Mouse (Mus musculus) lung, postnatal 0 days (tissue): ENCODE data around the gene Myrip. TPM values are rescaled to one million over a fixed set of nuclear protein-coding genes. Genes with fewer than 3 reads are reported as not detected.

ENCODE experiments used
- ATAC-seq: fragments of 200-750 bp; cut with Nextera tagmentation; 2 replicates; pipeline ENCODE4 v1.8.0; 2017; ENCODE audit warnings: moderate library complexity
- DNase-seq: peaks from one replicate; pipeline ENCODE4 v3.0.0-alpha.2; 2016; ENCODE audit warnings: low spot score
- H3K27ac ChIP-seq: fragments of 300-500 bp; sonication (generic); 2 replicates; pipeline ENCODE4 v1.5.1; 2014; ENCODE audit warnings: antibody characterized with exemption, mild to moderate bottlenecking, low read length, mixed read lengths
- H3K27me3 ChIP-seq: fragments of 300-500 bp; sonication (generic); replicated peaks from 2 replicates; pipeline ENCODE4 v1.6.1; 2014; ENCODE audit warnings: low read length, mixed read lengths; ENCODE audit not compliant: insufficient read depth
- H3K36me3 ChIP-seq: fragments of 300-500 bp; sonication (generic); 2 replicates; pipeline ENCODE4 v1.6.1; 2014; ENCODE audit warnings: low read length, mixed read lengths; ENCODE audit not compliant: insufficient read depth
- H3K4me1 ChIP-seq: fragments of 300-500 bp; sonication (generic); 2 replicates; pipeline ENCODE4 v1.6.1; 2014; ENCODE audit warnings: antibody characterized with exemption, low read depth, low read length, mixed read lengths; ENCODE audit not compliant: insufficient read depth
- H3K4me2 ChIP-seq: fragments of 300-500 bp; sonication (generic); replicated peaks from 2 replicates; pipeline ENCODE4 v1.6.1; 2014; ENCODE audit warnings: low read depth, mild to moderate bottlenecking, low read length, moderate library complexity, mixed read lengths
- H3K4me3 ChIP-seq: fragments of 300-500 bp; sonication (generic); 2 replicates; pipeline ENCODE4 v1.5.1; 2014; ENCODE audit warnings: low read depth, low read length
- H3K9ac ChIP-seq: fragments of 300-500 bp; sonication (generic); replicated peaks from 2 replicates; pipeline ENCODE4 v1.6.1; 2014; ENCODE audit warnings: low read depth, mild to moderate bottlenecking
- H3K9me3 ChIP-seq: fragments of 300-500 bp; sonication (generic); 2 replicates; pipeline ENCODE4 v1.6.1; 2016; ENCODE audit warnings: low read length, mixed read lengths
- CTCF ChIP-seq: IDR thresholded peaks from 2 replicates; pipeline ENCODE4 v1.5.1; 2016; ENCODE audit warnings: antibody characterized with exemption, mild to moderate bottlenecking
- EP300 ChIP-seq: IDR thresholded peaks from 2 replicates; pipeline ENCODE4 v1.6.1; 2016; ENCODE audit warnings: antibody characterized with exemption, mild to moderate bottlenecking, control low read depth
- WGBS: fragments of 180-500 bp; shearing (Covaris S2); extraction: QIAGEN DNeasy Blood & Tissue Kit; methylation state at CpG from one replicate; pipeline ENCODE4 v1.1.7; 2014; 5-methylcytosine and 5-hydroxymethylcytosine counted together
- polyA plus RNA-seq: library from polyadenylated mRNA; unstranded; fragments of >200 nt; fragmentation: Nextera tagmentation; extraction: Ambion mirVana; gene quantifications from 2 replicates; pipeline ENCODE4 v1.2.1, GENCODE M21; 2015

Myrip gene
- polyA plus RNA-seq, 1 experiment from 2014 or later: 0.58 TPM

DNA sequence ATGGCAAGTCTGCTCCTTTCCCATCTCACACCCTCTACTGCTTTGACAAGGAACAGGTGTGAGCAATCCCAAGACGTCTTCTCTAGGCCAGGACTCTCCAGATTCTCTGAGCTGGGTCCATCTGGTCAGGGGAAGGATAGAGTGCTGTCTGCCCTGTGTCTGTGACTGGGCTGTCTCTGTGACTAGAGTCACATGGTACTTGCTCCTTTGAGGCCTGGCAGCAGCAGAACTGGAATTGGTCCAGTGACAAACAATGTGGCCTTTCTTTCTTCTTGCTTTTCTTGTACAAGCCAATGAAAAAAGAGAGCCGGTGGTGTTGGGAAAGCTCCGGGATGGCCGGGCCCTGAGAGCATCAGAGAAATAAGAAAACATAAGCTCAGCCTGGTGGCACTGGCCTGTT, 47.8 kb downstream of the Myrip start:
- Histone ChIP-seq H3K27me3 (no peaks in the 10 kb centered on the region), H3K27ac (no peak overlapping the region), H3K4me2 (no peak overlapping the region), H3K9ac (no peak overlapping the region), H3K4me3 (no peak overlapping the region), H3K4me1 (no peaks in the 10 kb centered on the region; the same call in 1 of the 2 replicates), H3K9me3 (no peaks in the 10 kb centered on the region), H3K36me3 (no peaks in the 10 kb centered on the region)
- no peak for TF ChIP-seq CTCF
- no peak for TF ChIP-seq EP300
- ATAC-seq (0 out of 2 replicates have a peak, but pooled peaks have one; percentile 22), DNase-seq (peak; percentile 36)
- 36% methylated on average over 4 of the region's 4 CpGs for WGBS

DNA sequence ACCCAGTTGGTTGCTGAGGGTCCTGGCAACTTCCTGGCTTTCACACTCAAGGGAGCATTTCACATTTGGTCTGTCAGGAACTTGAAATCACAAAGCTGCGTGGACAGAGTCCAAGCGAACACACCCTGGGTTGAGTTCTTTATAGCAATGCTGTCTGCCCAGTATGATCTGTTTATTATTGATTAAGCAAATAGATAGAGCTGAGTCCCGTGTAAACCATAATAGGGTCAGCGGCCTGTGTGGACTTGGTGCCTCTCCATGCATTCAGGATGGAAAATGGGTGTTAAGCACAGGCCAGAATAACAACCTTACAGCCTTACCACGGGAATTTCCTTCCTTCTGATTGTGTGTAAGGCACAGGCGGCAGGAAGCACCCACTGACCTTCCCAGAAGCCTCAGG, 49.0 kb downstream of the Myrip start:
- WGBS: 27% methylated on average over 6 of the region's 6 CpGs
- 0 out of 2 replicates have a peak overlapping the region, but pooled peaks have one; percentile 54 for H3K27ac ChIP-seq
- H3K9ac ChIP-seq: no peak overlapping the region
- H3K4me1 ChIP-seq: no peaks in the 10 kb centered on the region; the same call in 1 of the 2 replicates
- no peak overlapping the region for H3K4me2 ChIP-seq
- H3K36me3 ChIP-seq: no peaks in the 10 kb centered on the region
- H3K27me3 ChIP-seq: no peaks in the 10 kb centered on the region
- DNase-seq (peak; percentile 54), ATAC-seq (peak; percentile 84)
- no peak overlapping the region for H3K4me3 ChIP-seq
- no peaks in the 10 kb centered on the region for H3K9me3 ChIP-seq
- TF ChIP-seq EP300 (peak; percentile 88), CTCF (no peak)

DNA sequence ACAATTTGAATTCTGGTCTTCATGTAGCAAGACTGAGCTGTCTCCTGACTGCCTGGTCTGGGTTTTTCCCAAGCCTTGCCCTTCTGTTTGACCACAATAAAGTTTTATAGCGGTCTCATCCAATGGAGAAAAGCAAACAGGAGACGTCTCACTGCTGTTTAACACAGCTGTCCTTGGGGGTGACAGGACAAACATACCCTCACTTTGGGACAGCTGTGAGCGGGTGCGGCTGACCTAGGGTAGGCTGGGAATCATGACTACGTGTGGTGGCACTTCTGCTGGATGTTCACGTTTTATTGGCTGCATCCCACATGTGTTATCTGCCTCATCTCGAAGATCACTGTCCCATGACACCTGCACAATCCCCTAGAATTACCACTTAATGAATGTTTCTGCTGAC, 49.7 kb downstream of the Myrip start:
- 61% methylated on average over 7 of the region's 7 CpGs for WGBS
- H3K27ac ChIP-seq: 0 out of 2 replicates have a peak overlapping the region, but pooled peaks have one; percentile 54
- H3K9ac ChIP-seq: no peak overlapping the region
- H3K4me3 ChIP-seq: no peak overlapping the region
- no peaks in the 10 kb centered on the region for H3K36me3 ChIP-seq
- TF ChIP-seq CTCF (no peak), EP300 (no peak)
- H3K4me2 ChIP-seq: no peak overlapping the region
- H3K27me3 ChIP-seq: no peaks in the 10 kb centered on the region
- DNase-seq: no peak
- no peaks in the 10 kb centered on the region for H3K9me3 ChIP-seq
- no peaks in the 10 kb centered on the region; the same call in 1 of the 2 replicates for H3K4me1 ChIP-seq
- no peak for ATAC-seq

DNA sequence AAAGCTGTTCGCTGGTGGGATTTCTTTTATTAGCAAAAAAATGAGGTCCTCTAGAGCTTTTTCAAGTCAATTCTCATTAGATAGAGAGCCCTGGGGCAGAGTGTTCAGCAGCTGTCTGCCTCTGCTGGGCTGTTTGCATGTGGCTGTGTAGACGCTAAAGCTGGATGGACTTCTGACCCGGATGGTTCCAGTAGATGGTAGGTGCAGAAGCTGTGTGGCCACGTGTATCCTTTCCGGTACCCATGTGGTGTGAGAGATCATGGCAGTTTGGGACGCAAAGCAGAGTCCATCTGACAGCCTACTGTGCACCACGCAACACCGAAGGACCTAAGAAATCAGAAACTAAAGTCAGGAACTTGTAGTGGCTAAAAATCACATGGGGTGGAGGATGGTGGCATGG, 50.2 kb downstream of the Myrip start:
- H3K9ac ChIP-seq: no peak overlapping the region
- no peaks in the 10 kb centered on the region for H3K27me3 ChIP-seq
- H3K36me3 ChIP-seq: no peaks in the 10 kb centered on the region
- TF ChIP-seq CTCF (no peak), EP300 (no peak)
- no peaks in the 10 kb centered on the region for H3K9me3 ChIP-seq
- H3K27ac ChIP-seq: no peak overlapping the region
- DNase-seq (no peak), ATAC-seq (no peak)
- 87% methylated on average over 8 of the region's 8 CpGs for WGBS
- no peak overlapping the region for H3K4me3 ChIP-seq
- no peaks in the 10 kb centered on the region; the same call in 1 of the 2 replicates for H3K4me1 ChIP-seq
- H3K4me2 ChIP-seq: no peak overlapping the region

DNA sequence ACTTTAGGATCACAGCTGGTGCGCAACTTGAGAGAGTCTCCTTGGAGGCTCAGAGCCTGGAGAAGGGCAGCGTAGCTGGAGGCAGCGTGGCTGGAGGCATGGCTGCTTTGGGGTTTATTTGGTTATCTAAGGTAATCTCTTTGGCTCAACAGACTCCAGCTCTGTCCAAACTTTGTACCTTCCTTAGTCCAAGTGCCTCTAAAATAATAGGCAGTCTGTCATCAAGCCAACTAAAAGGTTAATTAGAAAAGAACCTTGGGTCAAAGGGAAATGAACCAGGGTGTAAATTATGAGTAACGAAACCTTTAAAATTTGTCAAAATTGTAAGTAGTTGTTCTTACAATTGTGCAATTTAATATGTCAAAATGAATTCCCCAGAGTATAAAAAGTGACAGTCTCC, 51.7 kb downstream of the Myrip start:
- Histone ChIP-seq H3K9ac (no peak overlapping the region), H3K4me2 (no peak overlapping the region), H3K4me1 (no peaks in the 10 kb centered on the region; the same call in 1 of the 2 replicates), H3K27me3 (no peaks in the 10 kb centered on the region), H3K9me3 (no peaks in the 10 kb centered on the region), H3K36me3 (no peaks in the 10 kb centered on the region), H3K27ac (no peak overlapping the region), H3K4me3 (no peak overlapping the region)
- DNase-seq (no peak), ATAC-seq (no peak)
- 83% methylated on average over 4 of the region's 4 CpGs for WGBS
- no peak for TF ChIP-seq CTCF
- TF ChIP-seq EP300: no peak

DNA sequence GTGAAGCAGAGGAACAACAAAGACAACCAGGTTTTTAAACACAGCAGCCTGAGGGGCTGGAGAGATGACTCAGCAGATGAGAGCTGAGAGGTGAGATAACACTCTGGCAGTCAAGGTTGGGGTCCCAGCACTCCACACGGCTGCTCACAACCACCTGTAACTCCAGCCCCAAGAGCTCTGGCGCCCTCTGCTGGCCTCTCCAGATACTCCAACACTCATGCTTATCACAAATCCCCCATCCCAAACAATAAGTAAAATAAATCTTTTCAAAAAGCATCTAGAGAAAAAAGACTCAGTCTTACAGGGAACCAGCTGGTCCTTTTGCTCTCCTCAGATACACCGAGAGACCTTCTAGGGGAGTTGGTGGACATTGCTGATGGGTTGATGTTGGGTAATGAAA, 52.7 kb downstream of the Myrip start:
- no peaks in the 10 kb centered on the region for H3K27me3 ChIP-seq
- H3K9me3 ChIP-seq: no peaks in the 10 kb centered on the region
- DNase-seq (no peak), ATAC-seq (no peak)
- no peak overlapping the region for H3K4me3 ChIP-seq
- TF ChIP-seq CTCF (0 out of 2 replicates have a peak, but pooled peaks have one; percentile 8), EP300 (no peak)
- no peaks in the 10 kb centered on the region for H3K36me3 ChIP-seq
- H3K27ac ChIP-seq: no peak overlapping the region
- H3K4me1 ChIP-seq: no peaks in the 10 kb centered on the region; the same call in 1 of the 2 replicates
- no peak overlapping the region for H3K9ac ChIP-seq
- WGBS: 73% methylated on average over 3 of the region's 3 CpGs
- H3K4me2 ChIP-seq: no peak overlapping the region
